Mouse (Mus musculus) heart, embryonic 12.5 days (tissue): ENCODE measurements around the gene Plekhg6. TPM values are rescaled to one million over a fixed set of nuclear protein-coding genes. Genes with fewer than 3 reads are reported as not detected.
A peak's percentile ranks its signal among the peaks of the same experiment; 100 is the strongest.

Experiments
- ATAC-seq: fragments of 200-750 bp; cut with Nextera tagmentation; 2 replicates; pipeline ENCODE4 v1.8.0; 2017; ENCODE audit warnings: moderate TSS enrichment, moderate library complexity; ENCODE audit not compliant: insufficient number of reproducible peaks, low FRiP score
- H3K27ac ChIP-seq: fragments of 300-500 bp; sonication (generic); 2 replicates; pipeline ENCODE4 v1.5.1; 2016; ENCODE audit warnings: mild to moderate bottlenecking, moderate library complexity; ENCODE audit not compliant: poor library complexity, severe bottlenecking
- H3K27me3 ChIP-seq: fragments of 300-500 bp; sonication (generic); replicated peaks from 2 replicates; pipeline ENCODE4 v1.6.1; 2016; ENCODE audit warnings: mild to moderate bottlenecking, moderate library complexity
- H3K36me3 ChIP-seq: fragments of 300-500 bp; sonication (generic); 2 replicates; pipeline ENCODE4 v1.6.1; 2016; ENCODE audit warnings: mild to moderate bottlenecking, moderate library complexity
- H3K4me1 ChIP-seq: fragments of 300-500 bp; sonication (generic); replicated peaks from 2 replicates; pipeline ENCODE4 v1.6.1; 2016; ENCODE audit warnings: mild to moderate bottlenecking
- H3K4me2 ChIP-seq: fragments of 300-500 bp; sonication (generic); 2 replicates; pipeline ENCODE4 v1.6.1; 2016; ENCODE audit warnings: mild to moderate bottlenecking, moderate library complexity
- H3K4me3 ChIP-seq: fragments of 300-500 bp; sonication (generic); 2 replicates; pipeline ENCODE4 v1.5.1; 2016; ENCODE audit warnings: mild to moderate bottlenecking
- H3K9ac ChIP-seq: fragments of 300-500 bp; sonication (generic); 2 replicates; pipeline ENCODE4 v1.6.1; 2016; ENCODE audit warnings: mild to moderate bottlenecking, moderate library complexity
- H3K9me3 ChIP-seq: fragments of 300-500 bp; sonication (generic); replicated peaks from 2 replicates; pipeline ENCODE4 v1.6.1; 2016; ENCODE audit warnings: mild to moderate bottlenecking, moderate library complexity
- WGBS: fragments of 180-500 bp; shearing (Covaris S2); methylation state at CpG from one replicate; pipeline ENCODE4 v1.1.7; 2016; 5-methylcytosine and 5-hydroxymethylcytosine counted together
- polyA plus RNA-seq: library from polyadenylated mRNA; unstranded; fragments of >200 nt; fragmentation: Nextera tagmentation; extraction: Ambion mirVana; gene quantifications from 2 replicates; pipeline ENCODE4 v1.2.1, GENCODE M21; 2016

Gene Plekhg6
- polyA plus RNA-seq, 1 experiment from 2014 or later = not detected

DNA sequence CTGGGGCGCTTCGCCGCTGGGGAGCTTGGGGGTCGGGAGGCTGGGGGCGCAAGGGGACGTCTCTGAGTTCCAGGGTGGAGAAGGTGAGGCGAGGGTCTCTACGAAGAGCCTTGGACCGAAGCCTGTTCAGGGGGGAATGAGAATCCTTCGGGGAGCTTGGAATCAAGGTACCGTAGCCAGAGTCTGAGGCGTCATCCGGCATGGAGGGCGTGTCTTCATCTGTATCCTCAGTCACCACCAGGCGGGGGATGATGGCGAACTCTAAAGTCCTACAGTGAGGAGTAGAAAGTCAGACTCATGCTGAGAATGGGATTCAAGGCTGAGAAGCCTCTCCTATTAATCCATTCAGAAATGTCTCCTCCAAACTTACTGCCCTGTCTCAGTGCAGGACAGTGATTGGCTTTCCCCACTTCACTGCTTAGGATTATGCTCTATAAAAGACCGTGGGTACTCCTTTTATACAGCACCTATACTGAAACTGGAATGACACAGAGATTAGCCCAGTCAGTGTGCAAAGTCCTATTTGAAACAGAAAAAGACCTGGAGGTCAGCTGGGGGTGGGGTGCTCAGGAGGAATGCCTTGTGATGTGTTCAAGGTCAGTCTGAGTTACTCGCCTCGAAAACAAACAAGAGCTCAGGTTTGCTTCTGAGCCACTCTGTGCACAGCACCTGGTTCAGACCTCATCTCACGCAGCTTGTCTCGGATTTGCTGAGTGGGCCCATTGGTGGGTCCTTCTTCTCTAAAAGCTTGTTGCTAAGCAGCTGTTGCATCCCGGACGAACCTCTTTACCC, 16.9 kb downstream of the Plekhg6 start:
- Histone ChIP-seq H3K27ac (no peak overlapping the region), H3K36me3 (peaks cover 38% of the 10 kb centered on the region), H3K4me3 (peak overlapping the region; percentile 12; the same call in 1 of the 2 replicates), H3K4me1 (peaks cover 31% of the 10 kb centered on the region), H3K9ac (no peak overlapping the region), H3K9me3 (peaks cover 5% of the 10 kb centered on the region), H3K27me3 (peaks cover 60% of the 10 kb centered on the region), H3K4me2 (peak overlapping the region; percentile 49)
- no peak for ATAC-seq
- WGBS = 13% methylated on average over 23 of the region's 23 CpGs

DNA sequence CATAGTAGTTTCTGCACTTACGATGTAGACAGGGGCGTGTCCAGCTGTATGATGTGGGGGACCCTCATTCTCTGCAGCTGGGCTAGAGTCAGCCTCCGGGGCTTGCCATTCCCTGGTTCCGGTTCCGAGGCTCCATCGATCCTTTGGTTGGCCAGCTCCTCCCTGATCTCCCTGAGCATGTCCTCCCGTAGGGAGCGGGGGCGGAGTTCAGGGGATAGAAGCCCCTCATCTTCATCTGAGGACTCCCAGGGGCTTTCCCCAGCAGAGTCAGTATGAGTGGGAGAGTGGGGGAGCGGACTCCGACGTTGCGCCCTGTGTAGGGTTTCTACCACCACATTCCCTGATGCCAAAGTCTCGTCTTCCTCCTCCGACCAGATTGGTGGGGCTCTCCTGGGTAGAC, 17.6 kb downstream of the Plekhg6 start:
- Histone ChIP-seq H3K4me2 (peak overlapping the region; percentile 49), H3K9me3 (peaks cover 5% of the 10 kb centered on the region), H3K27ac (no peak overlapping the region)

GRCm38 (mm10) chr6:125361467-125362291, 18.9 kb downstream of the Plekhg6 start:
- Histone ChIP-seq H3K27me3 (peaks cover 61% of the 10 kb centered on the region), H3K4me1 (peaks cover 32% of the 10 kb centered on the region), H3K4me3 (no peak overlapping the region), H3K27ac (no peak overlapping the region), H3K9me3 (peaks cover 5% of the 10 kb centered on the region), H3K4me2 (no peak overlapping the region), H3K9ac (0 out of 2 replicates have a peak overlapping the region, but pooled peaks have one; percentile 4), H3K36me3 (peaks cover 55% of the 10 kb centered on the region)
- 39% methylated on average over 38 of the region's 38 CpGs for WGBS
- no peak for ATAC-seq

More for the DNA sequence above, 17.6 kb downstream of the Plekhg6 start:
- Histone ChIP-seq H3K4me3 (peak overlapping the region; percentile 12; the same call in 1 of the 2 replicates), H3K4me1 (peaks cover 31% of the 10 kb centered on the region), H3K9ac (no peak overlapping the region), H3K36me3 (peaks cover 44% of the 10 kb centered on the region), H3K27me3 (peaks cover 63% of the 10 kb centered on the region)
- ATAC-seq = no peak
- 23% methylated on average over 15 of the region's 15 CpGs for WGBS

DNA sequence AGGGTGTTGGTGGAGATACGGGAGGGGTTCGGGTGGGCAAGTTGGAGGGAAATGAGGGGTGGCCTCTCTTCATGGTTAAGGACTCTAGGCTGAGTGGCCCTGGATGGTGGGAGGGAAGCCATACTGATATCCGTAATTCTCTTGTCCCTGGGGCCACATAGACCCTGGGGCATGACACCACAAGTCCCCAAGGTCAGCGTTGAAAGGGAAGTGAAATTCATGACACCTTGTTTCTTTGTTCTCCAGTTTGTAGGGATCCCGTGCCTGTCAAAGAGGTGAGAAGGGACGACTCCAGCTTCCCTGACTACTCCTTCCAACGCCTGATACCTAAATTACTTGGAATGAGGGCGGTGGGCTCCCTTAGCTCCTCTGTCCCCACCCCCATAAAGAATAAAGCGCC, 19.7 kb downstream of the Plekhg6 start:
- Histone ChIP-seq H3K27me3 (peaks cover 56% of the 10 kb centered on the region), H3K4me2 (no peak overlapping the region), H3K27ac (no peak overlapping the region), H3K9ac (0 out of 2 replicates have a peak overlapping the region, but pooled peaks have one; percentile 4), H3K36me3 (peaks cover 55% of the 10 kb centered on the region), H3K9me3 (peaks cover 2% of the 10 kb centered on the region), H3K4me1 (peaks cover 40% of the 10 kb centered on the region), H3K4me3 (no peak overlapping the region)
- WGBS = 68% methylated on average over 9 of the region's 9 CpGs
- no peak for ATAC-seq

- no peak overlapping the region for H3K27ac ChIP-seq
- no peak overlapping the region for H3K4me3 ChIP-seq
- H3K27me3 ChIP-seq = peaks cover 53% of the 10 kb centered on the region
- ATAC-seq = no peak
- no peak overlapping the region for H3K4me2 ChIP-seq
- peaks cover 49% of the 10 kb centered on the region for H3K4me1 ChIP-seq
- H3K9ac ChIP-seq = no peak overlapping the region
- 43% methylated on average over 9 of the region's 9 CpGs for WGBS
- peaks cover 55% of the 10 kb centered on the region for H3K36me3 ChIP-seq
- no peaks in the 10 kb centered on the region for H3K9me3 ChIP-seq
Measured at GRCm38 (mm10) chr6:125359999-125360398, 20.6 kb downstream of the Plekhg6 start.

DNA sequence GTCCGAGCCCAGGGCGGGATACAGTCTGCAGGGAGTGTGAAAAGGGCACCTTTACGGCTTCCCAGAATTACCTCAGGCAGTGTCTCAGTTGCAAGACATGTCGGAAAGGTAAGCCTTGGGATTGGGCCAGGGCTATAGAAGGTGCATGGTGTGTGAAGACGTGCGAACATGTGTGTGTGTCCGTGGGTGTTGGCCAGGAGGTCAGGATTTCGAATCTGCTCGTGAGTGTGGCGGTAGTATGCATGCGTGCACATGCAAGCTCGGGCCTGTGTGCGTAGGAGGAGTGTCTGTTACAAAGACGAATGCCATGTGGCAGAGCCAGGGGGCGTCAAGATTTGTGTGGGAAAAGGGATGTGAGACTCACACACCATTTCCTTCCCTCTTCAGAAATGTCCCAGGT, 23.3 kb downstream of the Plekhg6 start:
- peaks cover 33% of the 10 kb centered on the region for H3K27me3 ChIP-seq
- no peak for ATAC-seq

DNA sequence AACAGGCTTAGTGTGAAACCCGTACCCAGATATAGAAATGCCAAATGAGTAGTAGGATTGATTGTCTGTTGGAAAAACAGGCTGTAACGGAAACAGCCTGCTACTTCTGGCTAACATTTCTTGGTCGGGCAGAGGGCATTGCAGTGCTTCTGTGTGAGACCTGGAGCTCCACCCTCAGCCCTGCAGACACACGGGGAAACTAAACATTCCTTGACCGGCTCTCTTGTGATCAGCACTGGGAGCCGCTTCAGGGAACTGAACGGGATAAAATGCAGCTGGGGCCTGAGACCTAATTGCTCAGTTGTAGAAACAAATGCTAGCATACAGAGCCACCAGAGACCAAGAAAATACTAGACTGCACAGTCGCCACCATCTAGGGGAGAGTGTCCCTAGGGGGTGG, 24.3 kb downstream of the Plekhg6 start:
- Histone ChIP-seq H3K27ac (0 out of 2 replicates have a peak overlapping the region, but pooled peaks have one; percentile 25), H3K9me3 (no peaks in the 10 kb centered on the region), H3K4me1 (peaks cover 56% of the 10 kb centered on the region), H3K4me3 (no peak overlapping the region), H3K9ac (no peak overlapping the region), H3K27me3 (peaks cover 22% of the 10 kb centered on the region), H3K36me3 (peaks cover 42% of the 10 kb centered on the region), H3K4me2 (peak overlapping the region; percentile 7; the same call in 1 of the 2 replicates)
- 23% methylated on average over 8 of the region's 8 CpGs for WGBS
- ATAC-seq = no peak

More for the DNA sequence above, 23.3 kb downstream of the Plekhg6 start:
- Histone ChIP-seq H3K9ac (no peak overlapping the region), H3K36me3 (peaks cover 53% of the 10 kb centered on the region), H3K9me3 (no peaks in the 10 kb centered on the region), H3K27ac (no peak overlapping the region), H3K4me1 (peaks cover 52% of the 10 kb centered on the region), H3K4me2 (no peak overlapping the region), H3K4me3 (no peak overlapping the region)
- WGBS = 85% methylated on average over 15 of the region's 15 CpGs

GRCm38 (mm10) chr6:125355197-125355741, 25.3 kb downstream of the Plekhg6 start:
- 6% methylated on average over 10 of the region's 10 CpGs for WGBS
- Histone ChIP-seq H3K4me2 (peak overlapping the region; percentile 55), H3K9ac (no peak overlapping the region), H3K4me3 (0 out of 2 replicates have a peak overlapping the region, but pooled peaks have one; percentile 0), H3K36me3 (peaks cover 32% of the 10 kb centered on the region), H3K4me1 (peaks cover 63% of the 10 kb centered on the region), H3K9me3 (no peaks in the 10 kb centered on the region), H3K27me3 (peaks cover 12% of the 10 kb centered on the region; the same call in 1 of the 2 replicates), H3K27ac (peak overlapping the region; percentile 45)
- no peak for ATAC-seq

DNA sequence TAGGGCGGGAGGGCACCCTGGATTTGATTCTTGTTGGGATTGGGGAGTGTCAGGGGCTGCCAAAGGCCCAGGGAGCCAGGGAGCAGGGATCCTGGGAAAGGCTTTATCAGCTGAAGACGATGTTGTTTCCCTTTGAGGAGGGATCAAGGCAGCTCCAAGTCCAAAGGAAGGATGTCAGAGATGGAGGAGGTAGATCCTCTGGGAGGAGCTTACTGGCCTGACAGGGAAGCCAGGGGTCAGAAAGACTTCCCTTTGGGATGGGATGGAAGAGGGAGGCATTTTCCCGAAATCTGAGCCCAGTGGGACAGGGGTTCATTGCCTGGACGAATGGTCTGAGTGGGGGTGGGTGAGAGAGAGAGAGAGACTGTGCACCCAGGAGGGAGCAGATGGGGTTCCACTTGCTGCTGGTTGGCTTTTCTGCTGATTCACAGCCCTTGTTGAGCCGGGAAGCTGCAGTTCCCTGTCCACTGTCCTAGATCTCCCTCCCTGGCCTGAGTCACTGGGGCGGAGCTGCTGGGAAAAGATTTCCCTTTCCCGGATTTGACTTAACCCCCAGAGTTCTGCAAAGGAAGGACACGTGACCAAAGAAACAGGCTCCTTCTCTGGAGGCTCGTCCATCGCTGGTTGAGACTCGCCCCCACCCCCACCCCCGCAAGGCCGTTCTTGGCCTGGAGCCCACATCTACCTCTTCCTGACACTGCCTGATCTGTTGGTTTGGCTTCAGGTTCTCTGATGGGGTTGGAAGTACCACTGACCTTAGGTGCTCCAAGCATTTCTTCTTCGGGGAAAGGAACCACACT, 26.0 kb downstream of the Plekhg6 start:
- Histone ChIP-seq H3K4me3 (0 out of 2 replicates have a peak overlapping the region, but pooled peaks have one; percentile 0), H3K9ac (no peak overlapping the region), H3K27ac (peak overlapping the region; percentile 63), H3K9me3 (no peaks in the 10 kb centered on the region), H3K27me3 (peaks cover 8% of the 10 kb centered on the region; the same call in 1 of the 2 replicates), H3K36me3 (peaks cover 25% of the 10 kb centered on the region), H3K4me1 (peaks cover 67% of the 10 kb centered on the region), H3K4me2 (peak overlapping the region; percentile 55)
- WGBS = 5% methylated on average over 14 of the region's 14 CpGs
- peak; percentile 68 for ATAC-seq

DNA sequence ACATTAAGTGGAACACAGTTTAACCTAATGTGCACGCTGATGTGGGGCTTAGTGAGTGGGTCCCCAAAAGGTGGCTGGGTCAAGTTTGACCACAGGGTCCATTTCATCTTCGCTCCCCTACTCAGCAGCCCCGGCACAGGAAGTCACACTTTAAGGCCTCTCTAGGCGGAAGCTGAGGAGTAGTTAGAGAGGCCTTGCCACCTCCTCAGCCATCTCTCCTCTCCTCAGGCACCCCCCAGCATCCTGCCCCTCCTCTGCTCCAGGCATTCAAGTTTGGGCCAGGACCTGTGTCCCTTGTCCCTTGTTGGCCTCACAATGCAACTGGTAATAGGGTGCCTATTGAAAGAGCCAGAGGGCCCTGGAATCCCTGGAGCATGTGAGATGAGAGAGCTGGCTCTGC, 26.9 kb downstream of the Plekhg6 start:
- Histone ChIP-seq H3K27me3 (peaks cover 8% of the 10 kb centered on the region; the same call in 1 of the 2 replicates), H3K27ac (peak overlapping the region; percentile 63), H3K36me3 (peaks cover 17% of the 10 kb centered on the region), H3K9ac (no peak overlapping the region), H3K4me2 (peak overlapping the region; percentile 55; the same call in 1 of the 2 replicates), H3K4me3 (no peak overlapping the region), H3K4me1 (peaks cover 74% of the 10 kb centered on the region), H3K9me3 (no peaks in the 10 kb centered on the region)
- 58% methylated on average over 4 of the region's 4 CpGs for WGBS
- ATAC-seq = no peak
